Mouse (Mus musculus) c-Kit-negative CD71-positive TER-119-positive erythroid progenitor cells, embryonic 14.5 days (primary cell): ENCODE measurements at regions not wholly inside any gene's neighbourhood (a gene's known extent, or its start where the extent isn't known, plus 50 kb on each side); places are given as distances from the start of the nearest gene placed in this dataset.

Source experiments
- DNase-seq: peaks from one replicate; pipeline ENCODE4 v3.0.0-alpha.2; 2013; ENCODE audit warnings: low read depth, low spot score

DNA sequence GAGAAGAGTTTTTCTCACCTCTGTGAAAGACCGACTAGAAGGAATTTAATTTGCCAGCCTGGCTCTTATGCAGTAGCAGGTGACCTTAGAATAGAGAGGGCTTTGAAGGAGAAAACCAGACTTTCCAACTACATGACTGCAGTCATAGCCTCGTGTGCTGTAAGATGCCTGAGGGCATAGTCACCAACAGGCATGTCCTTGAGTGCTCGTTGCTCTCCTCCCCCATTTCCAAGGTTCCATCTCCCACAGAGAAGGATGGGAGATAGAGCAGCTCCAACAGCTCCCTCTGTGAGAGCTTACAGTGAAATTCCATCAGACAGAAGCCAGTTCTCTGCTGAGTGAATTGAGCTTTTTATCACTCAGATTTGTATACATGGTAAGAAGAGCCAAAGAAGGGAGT is 398.1 kb upstream of the Id4 start:
- DNase-seq: no peak

- DNase-seq: no peak
Measured at GRCm38 (mm10) chr13:47868656-47869055, 392.4 kb upstream of the Id4 start.

- DNase-seq: no peak
Measured at GRCm38 (mm10) chr13:47869670-47870532, 391.1 kb upstream of the Id4 start.

DNA sequence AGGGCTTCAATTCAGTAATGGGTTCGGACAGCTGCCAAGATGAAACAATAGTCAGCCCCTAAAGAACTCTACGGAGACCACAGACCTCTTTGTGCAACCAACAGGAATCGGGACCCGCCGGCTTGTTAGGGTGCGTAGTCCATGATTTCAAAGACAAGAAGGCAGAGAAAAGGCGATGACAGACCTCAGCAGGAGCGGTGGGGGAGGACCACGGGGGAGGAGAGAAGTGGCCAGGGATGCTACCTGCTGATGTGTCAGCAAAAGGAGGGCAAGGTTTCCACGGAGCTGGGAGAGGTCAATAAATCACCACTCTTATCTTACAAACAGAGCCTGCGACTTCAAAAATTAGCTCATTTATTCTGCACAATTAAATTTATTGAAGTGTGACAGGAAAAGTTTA is 388.4 kb upstream of the Id4 start:
- no peak for DNase-seq

DNA sequence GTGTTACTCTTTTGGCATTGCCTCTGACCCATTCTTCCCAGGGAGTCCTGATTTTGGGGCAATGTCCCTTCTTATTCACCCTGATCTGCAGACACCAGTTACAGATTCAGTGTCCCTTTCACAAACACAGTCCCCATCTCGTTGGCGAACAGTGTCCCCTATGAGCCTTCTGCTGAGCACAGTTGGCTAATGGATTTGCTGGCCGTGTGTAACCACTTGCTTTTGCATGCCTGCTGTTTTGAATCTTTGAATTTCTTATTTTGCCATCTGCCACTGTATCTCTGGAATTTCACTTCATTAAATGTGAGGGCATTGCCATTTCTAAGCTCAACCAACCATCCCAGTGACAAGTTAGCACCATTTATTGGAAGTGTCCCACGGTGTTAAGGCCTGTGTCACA is 368.5 kb upstream of the Id4 start:
- no peak for DNase-seq

- no peak for DNase-seq
Measured at GRCm38 (mm10) chr13:47894331-47894730, 366.7 kb upstream of the Id4 start.

GRCm38 (mm10) chr13:47895256-47895655 is 365.8 kb upstream of the Id4 start:
- DNase-seq: no peak

- no peak for DNase-seq
Measured at GRCm38 (mm10) chr13:47896646-47897045, 364.4 kb upstream of the Id4 start.

- DNase-seq: no peak
Measured at GRCm38 (mm10) chr13:47909851-47910530, 351.0 kb upstream of the Id4 start.

- DNase-seq: no peak
Measured at GRCm38 (mm10) chr13:47910531-47910910, 350.5 kb upstream of the Id4 start.

GRCm38 (mm10) chr13:47916456-47916855 is 344.6 kb upstream of the Id4 start:
- no peak for DNase-seq

- no peak for DNase-seq
Measured at GRCm38 (mm10) chr13:47917370-47917769, 343.7 kb upstream of the Id4 start.

DNA sequence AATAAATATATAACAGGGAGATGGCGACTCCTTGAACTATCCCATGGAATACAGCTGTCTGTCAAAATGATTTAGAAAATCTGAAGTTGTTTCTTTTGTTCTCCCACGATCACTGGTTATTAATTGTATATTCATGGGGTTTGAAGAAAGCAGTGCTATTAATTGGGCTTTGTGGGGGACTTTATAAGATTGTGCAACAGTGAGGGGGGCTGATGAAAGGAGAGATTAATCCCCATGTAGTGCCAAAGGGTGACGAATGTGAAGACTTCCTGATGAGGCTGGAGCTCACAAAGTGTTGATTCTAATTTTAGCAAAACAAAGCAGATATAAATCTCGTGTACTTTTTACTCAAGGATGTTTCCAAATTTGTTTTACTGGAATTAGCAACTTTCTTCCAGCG is 340.0 kb upstream of the Id4 start:
- DNase-seq: no peak

GRCm38 (mm10) chr13:47940696-47941095 is 320.3 kb upstream of the Id4 start:
- no peak for DNase-seq

- DNase-seq: no peak
Measured at GRCm38 (mm10) chr13:47942368-47942787, 318.6 kb upstream of the Id4 start.

- DNase-seq: no peak
Measured at GRCm38 (mm10) chr13:47943645-47944044, 317.4 kb upstream of the Id4 start.

DNA sequence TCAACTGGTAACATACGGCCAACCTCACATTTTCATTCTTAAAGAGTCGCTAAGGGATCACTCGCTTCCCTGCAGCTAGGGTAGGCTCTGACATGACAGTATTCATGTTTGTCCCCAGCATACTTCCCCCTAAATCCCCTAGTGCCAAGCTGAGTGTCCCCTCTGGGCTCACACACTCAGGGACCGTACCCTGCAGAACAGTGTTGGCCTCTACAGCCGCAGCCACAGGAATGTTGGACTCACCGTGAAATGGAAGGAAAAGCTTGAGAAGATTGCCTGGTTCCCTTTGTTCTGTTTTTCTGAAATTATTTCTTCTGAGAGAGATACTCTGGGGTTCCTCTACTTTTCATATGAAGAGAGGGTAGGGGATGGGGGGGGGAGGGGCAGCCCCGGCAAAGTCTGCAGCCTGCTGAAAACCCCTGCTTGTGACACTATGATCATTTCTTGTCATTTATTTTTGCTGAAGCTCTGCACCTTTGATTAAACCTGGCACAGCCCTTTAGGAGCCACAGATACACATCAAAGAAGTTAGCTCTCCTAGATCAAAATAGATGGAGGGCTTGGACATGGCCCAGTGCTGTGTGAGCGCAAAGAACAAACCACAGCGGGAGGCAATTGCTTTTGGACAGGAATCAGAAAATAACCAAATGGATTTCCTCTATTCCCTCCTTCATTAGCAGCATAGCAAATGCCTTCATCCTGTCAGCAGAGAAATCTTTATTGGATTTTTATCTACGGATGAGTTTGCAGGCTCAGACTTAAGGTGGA is 312.7 kb upstream of the Id4 start:
- no peak for DNase-seq

DNA sequence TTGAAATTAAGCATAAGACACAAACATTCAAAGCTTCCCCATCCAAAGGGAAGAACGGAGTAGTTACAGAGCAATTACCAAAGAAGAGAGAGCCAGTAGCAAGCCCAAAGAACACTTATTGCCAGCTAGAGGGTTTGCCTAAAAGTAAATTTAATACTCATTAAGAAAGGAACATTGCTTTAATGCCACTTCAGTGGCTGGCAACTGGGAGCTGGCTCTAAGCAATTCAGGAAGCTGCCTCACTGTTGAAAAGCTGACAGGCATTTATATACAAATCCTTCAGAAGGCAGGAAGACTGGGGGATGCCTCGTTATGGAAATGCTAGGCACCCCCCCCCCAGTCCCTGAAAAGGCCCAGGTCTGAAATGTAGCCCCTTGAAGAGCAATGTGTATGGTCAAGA is 310.6 kb upstream of the Id4 start:
- no peak for DNase-seq

DNA sequence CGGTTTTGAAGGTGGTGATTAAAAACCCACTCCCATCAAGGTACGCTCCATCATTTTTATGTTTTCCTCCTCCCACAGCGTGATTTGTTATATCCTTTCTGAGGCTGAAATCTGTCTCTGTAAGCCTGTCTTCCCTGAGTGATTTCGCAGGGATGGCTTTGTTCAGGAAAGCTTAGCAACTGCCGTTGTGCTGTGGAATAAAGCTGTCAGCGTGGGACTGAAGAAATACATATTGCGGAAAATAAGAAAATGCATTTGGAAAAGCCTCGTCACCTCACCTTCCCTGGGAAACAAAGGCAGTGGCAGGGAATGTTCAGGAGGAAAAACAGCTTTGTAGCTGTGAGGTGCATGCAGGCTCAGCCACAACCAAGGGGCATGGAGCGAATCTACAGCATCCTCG is 310.0 kb upstream of the Id4 start:
- DNase-seq: no peak

DNA sequence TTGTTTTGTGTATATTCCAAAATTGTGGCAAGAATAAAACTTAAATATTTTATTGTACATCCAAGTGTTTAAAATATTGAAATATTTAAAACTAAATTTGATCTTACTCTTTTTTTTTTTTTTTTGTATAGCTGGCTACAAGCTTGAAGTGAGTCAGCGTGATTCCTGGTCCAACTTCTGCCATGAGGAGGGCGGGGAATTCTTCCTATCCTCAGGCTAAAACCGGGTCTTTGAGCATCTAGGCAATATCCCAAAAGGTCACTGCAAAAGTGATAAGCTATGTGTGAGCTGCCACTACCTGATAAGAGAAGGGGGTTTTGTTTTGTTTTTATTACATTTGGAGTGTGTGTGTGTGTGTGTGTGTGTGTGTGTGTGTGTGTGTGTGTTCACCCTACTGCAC is 308.1 kb upstream of the Id4 start:
- DNase-seq: no peak

DNA sequence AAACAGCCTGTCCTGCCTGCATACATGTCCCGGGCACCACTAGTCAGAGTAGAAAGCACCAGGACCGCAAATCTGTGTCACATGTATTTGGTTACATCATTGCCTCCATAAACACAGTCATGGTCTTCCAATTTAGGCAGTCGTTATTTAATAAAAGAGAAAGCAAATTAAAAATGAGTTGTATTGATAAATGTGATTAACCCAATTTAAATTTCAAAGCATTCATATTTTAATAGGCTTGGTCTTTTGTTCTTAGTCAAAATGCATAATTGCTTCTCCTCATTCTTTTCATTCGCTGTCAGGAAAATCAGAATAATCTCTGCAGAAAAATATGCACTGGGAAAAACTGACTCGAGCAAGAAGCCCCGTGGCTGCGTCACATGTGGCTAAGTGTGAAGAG is 307.3 kb upstream of the Id4 start:
- no peak for DNase-seq

- DNase-seq: no peak
Measured at GRCm38 (mm10) chr13:47955504-47955903, 305.5 kb upstream of the Id4 start.
